Mouse (Mus musculus) fat pad, adult 2 months (tissue): ENCODE data around the gene Mdh2.
A peak's percentile ranks its signal among the peaks of the same experiment; 100 is the strongest.

Experiments
- DNase-seq: peaks from one replicate; pipeline ENCODE4 v3.0.0-alpha.2; 2011; ENCODE audit warnings: low read depth, low spot score; ENCODE audit errors: extremely low read depth

Mdh2 gene

DNA sequence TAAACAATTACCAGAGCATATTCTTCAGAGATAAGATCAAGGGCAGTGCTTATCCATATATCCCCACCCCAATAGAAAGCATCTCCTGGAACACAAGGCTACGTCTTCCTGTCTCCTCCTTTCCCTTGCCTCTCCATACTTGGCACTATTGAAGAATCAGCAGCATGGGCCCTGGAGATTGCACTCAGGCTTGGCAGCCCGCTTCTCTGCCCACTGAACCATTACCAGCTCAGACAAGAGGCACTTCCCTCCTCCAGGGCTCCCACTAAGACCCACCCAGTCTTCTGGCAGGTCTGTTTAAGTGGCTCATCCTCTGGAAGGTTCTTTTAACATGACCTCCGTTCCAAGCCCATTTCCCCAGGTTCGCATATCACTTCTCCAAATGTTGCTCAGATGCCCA is 1.7 kb upstream of the Mdh2 start:
- DNase-seq, result no peak

DNA sequence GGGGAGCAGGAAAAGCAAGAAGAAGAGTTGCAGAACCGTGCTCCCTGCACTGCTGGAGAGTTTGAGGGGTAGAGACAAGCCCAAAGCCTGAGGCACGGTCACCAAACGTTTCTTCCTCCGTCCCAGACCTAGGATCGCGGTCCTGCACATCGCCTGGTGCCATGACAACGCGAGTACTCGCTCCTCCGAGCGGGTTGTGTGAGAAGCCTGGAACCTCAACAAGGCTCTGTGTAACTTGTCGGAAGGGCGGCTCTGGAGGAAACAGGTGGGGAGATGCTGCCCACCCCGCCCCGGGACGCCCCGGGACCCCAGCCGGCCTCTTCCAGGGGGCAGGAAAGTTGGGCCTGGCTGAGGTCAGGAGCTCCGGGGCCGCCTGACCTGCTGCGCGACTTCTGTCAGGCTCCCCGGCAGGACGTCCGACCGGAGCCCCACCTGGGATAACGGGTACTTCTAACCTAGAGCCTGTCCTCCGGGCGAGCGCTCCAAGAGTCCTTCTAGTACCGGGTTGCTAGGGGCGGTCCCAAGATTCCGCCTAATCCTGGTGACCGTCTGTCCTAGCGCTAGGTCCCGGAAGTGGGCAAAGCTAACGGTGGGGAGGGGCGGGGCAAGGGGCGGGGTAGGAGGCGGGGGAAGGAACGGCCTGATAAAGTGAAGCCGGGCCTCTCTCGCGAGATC is 347 bp upstream of the Mdh2 start, which contains the start of gene Styxl1:
Gene Styxl1 (minus strand): TSS at position 590 of the 675 bp plus-strand sequence.
- no peak for DNase-seq

DNA sequence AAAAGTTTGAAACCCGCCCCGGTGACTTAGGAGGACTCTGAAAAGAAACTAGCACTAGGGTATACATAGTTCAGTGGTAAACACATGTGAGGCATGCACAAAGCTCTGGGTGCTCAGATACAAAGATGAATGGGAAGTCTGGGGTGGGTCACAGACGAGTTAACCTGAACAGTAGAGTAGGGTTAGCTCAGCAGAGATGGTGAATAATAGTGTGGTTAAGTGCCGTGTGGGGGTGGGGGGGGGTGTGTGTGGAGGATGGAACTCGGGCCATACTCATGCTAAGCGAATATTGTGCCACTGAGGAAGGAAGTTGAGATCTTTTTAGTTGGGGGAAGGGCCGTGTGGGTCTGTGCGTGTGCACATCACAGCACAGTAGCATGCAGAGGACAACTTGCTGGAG is 2.1 kb downstream of the Mdh2 start:
- DNase-seq, result no peak

DNA sequence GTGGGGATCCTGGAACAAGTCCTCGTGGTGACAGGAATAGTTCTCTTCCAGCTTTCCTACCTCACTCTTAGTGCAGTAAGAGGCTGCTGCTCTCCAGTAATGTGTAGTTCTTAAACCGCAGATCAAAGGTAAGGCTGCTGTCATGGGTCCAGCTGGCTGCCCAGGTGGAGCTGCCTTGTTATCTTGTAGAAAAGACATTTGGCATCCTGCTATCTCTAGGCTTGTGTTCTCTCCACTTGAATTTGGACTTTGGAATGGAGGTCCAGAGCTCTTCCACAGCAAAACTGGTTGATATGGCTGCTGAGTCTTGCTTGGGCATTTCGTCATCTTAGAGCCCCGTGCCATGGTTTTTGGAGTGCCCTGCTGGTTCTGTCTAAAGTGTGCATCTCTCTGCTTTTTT is 4.6 kb downstream of the Mdh2 start:
- DNase-seq, result no peak

DNA sequence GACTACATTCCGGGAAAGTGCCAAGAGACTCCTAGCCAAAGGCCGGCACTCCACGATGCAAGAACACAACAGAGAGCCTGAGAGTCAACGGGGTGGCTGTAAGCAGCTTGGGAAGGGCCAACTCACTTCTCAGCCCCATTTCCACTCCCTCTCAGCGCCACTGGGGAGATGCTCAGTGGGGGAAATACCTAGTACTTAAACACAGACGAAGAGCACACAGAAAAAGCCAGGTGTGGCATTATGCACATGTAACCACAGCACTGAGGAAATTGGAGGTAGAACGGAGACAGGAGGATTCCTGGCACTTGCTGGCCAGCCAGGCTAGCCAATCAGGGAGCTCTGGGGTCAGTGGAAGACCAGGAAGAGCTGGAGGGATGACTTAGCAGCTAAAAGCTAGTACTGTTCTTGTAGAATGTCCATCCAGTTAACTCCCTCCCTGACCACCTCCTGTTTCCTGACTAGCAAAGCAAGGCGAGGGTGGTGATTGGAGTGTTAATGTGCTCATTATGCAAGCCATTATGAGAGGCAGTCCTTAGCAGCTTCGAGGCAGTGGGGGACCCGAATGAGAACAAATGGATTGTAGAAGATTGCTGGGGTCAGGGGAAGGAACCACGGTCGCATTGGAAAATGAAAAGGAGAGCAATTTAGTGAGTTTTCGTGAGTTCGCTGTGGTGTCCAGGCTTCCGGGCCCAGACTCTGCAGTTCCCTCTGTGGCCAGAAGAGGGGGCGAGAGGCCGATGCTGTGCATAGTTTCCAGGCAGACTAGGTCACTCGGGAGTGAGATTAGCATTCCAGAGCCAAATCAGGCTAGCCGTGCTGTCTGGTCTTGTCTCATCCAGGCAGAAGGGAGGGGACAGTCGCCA is 15.9 kb downstream of the Mdh2 start:
- DNase-seq, result peak; percentile 25

DNA sequence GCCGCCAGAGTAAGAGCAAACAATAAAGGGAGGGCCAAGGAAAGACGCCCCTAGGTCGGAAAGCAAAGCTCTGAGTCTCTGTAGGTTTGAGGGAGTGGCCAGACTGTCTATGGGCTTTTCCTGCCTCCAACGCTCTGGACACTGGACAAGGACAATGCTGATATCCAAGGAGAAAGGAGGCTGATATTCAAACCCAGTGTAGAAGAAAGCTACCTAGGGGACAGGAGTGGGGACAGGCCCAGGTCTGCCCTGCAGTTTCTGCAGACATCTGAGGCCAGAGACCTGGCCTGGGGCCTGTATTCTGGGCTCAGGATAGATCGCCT is 16.5 kb downstream of the Mdh2 start:
- no peak for DNase-seq

DNA sequence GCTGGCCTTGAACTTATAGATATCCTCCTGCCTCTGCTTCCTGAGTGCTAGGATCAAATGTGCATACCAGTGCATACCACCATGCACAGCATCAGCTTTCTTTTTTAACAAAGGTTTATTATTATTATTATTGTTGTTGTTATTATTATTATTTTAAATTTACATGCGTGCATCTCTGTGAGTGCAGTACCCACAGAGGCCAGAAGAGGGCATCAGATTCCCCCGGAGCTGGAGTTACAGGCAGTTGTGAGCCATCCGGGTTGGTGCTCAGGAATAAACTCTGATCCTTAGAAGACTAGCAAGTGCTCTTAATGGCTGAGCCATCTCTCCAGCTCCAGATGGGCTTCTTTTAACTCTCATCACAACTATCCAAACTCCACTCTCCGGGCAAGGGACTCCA is 21.5 kb downstream of the Mdh2 start:
- no peak for DNase-seq

DNA sequence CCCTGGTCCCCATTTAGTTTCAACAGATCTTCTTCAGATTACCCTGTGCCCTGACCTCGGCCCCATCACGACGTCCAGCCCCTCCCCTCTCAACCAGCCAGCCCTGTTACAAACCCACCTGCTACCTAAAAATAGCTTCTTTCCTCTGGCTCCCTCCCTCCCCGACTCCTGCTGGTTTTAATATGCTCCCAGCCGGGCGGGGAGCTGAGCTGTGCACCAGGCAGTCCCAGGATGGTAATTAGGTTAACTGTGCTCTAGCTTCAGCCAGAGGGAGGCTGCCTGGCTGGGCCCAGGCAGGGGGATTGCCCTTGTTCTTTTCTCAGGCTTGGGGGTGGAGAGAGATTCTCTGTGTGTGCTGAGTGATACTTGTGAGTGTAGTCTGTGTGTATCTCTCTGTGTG is 22.6 kb downstream of the Mdh2 start:
- no peak for DNase-seq

DNA sequence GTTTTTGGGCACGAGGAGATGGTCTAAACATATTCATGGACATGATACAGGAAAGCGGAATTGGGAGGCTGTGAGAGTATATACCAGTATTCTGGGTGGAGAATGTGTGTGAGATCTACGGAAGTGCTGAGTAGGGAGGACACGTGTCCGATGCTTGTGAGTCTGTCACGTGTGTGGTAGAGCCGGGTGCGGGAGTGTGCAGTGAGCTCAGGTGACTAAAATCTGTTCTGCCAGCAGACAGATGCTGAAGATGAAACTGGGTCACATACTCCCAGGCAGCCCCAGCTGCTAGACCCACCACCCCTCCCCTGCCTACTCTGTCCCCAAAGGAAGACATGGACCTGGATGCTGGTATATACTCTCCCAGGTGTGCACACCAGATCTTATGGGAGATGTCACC is 24.4 kb downstream of the Mdh2 start:
- no peak for DNase-seq

DNA sequence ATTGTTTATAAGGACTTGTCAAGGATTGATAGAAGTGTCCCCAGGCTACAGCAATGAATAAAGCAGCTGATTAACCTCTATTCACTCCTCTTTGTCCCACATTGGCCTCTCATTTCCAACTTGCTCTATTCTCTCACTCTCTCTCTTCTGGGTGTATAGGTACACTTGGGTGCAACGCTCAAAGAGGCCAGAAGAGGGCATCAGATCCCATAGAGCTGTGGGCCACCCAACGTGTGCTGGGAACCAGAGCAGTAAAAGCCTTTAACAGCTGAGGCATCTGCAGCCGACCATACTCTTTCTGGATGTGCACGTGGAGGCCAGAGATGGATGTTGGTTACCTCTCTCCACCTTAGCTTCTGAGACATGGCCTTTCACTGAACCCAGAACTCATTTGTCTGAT is 24.9 kb downstream of the Mdh2 start:
- DNase-seq, result no peak

DNA sequence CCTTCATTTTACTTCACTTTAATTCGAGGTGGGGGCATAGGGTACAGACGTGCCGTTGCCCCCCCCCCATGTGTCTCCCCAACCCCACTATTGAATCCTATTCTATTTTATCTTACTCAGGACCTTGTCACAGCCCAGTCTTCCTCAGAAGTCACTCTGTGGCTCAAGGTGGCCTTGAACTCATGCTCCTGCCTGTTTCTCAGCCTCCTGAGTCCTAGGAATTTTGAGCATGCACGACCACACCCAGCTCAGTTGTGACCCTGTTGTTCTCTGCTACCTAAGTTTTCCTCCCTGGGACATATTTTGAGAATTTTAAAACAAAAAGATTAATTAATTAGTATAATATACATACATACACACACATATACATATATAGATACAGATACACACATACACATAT is 25.4 kb downstream of the Mdh2 start:
- no peak for DNase-seq

DNA sequence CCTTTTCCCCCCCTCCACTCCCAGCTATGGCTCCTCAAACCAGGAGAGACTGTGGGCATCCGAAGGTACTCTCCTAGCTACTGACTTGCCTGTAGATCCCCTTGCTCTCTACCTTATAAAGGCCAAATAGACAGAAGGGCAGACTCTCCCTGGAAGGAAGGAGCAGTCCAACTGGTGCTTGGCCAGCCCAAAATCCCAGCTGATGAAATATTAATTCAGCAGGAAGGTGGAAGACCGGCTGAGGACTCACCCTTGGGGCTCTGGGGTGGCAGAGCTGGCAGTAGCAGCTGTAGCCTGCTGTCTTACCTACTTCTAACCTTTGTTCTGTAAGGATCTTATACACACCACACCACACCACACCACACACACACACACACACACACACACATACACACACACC is 26.5 kb downstream of the Mdh2 start:
- DNase-seq, result no peak

DNA sequence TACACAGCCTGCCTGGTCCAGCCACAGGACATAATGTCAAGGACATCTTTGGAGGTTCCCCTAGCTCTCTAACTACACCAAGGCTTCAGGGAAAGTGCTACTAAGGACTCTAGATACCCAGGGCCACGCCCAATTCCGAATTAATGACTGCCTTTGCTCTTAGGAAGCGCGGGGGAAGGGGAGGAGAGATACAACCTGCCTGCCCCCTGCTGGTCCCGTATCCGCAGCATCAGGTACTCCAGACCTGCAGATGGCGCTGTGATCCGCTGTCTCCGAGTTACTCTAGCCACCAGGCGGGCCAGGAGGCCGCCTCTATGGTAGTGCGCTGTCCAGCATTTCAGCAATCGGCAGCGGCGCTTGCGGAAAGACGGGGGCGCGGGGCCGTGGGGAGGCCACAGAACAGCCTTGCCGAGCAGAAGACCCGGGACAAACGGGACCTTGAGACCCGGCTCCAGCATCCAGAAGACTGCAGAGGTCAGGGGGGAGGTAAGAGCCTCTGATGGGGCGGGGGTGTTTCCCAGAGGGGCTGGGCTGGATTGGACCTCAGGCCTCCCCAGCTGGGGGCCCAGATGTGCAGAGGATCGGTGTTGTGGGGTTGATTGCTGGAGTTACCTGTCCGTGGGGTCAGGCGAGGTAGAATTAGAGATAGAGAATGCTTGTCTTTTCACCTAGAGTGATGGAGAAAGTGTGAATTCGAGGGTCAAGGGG is 28.4 kb downstream of the Mdh2 start, which contains the start of gene Srrm3:
Gene Srrm3 (plus strand): TSS at position 336 of the 708 bp plus-strand sequence.
- peak; percentile 19 for DNase-seq

DNA sequence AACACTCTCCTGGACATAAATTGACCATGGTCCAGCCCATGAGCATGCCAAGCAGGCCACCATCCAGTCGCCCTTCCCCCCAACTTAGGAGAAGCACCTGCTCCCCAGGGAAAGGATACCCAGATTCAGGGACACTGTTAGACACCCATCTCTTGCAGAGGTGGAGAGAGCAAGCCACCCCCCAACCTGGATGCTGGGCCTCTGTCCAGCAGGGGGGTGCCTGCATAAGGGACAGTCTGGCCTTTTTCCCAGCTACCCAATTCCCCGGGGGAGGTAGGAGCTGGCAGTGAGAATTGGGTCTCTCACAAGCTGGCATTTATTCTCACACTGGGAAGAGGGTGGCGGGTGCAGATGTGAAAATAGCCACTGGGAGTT is 29.0 kb downstream of the Mdh2 start:
- DNase-seq, result no peak

DNA sequence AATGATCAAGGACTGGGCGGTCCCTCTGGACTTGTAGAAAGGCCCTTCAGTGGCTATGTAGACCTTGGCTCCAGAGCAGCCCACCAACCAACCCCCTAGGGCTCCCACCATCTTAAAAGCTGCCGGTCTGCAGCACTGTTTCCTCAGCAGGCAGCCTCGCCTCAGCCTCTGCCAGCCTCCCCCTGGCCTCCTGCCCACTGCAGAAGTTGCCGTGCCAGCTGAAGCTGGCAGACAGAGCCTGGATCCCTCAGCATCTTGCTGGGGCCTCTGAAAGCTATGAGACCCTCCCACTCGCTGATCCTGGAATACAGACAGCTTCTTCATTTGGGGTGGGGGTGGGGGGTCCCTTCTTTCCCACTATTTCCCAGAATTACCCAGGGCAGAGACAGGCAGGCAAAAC is 34.7 kb downstream of the Mdh2 start:
- DNase-seq, result no peak

DNA sequence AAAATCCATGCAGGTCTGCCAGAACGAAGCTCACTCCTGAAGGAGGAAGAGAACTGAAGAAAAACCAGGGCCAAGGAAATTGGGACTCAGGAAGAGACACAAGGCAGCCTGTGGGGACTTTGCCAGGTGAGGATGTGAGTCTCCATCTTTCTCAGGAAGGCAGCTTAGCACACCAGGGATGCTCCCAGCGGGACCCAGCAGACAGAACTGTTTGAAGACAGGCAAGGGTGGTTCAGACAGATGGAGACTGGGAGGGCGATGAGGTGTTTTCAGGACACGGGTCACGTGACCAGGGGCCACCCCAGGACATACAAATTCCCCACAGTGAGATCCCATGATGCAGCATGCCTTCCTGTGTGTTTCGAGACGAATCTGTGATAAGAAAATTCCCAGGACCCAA is 40.2 kb downstream of the Mdh2 start:
- no peak for DNase-seq

DNA sequence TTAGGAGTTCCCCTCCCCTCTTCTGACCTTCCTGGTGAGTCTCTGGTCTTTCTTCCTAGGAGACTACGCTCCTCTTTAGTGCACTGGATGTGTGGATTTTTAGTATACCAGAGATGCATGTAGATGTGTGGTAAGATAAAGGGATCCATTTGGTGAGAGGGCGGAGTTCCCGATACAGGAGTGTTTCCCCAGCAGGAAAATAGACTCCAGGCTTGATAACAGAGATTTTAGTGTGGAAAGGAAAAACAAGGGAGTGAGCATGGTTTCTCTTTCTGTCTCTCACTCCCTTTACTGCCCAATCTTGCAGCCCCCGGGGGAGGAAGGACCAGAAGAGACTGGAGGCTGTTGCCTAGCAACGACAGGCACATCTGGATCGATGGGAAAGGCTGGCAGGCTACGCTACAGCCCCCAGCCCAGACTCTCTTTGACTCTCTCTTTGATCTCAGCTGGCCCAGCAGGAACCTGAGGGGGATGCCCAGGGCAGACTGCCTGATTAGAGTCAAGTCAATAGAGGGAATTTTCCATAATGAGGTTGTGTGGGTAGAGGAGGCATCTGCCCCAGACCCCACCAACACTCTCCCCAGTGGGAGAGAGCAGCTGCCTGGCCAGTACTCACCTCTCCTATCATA is 44.1 kb downstream of the Mdh2 start:
- DNase-seq, result no peak

DNA sequence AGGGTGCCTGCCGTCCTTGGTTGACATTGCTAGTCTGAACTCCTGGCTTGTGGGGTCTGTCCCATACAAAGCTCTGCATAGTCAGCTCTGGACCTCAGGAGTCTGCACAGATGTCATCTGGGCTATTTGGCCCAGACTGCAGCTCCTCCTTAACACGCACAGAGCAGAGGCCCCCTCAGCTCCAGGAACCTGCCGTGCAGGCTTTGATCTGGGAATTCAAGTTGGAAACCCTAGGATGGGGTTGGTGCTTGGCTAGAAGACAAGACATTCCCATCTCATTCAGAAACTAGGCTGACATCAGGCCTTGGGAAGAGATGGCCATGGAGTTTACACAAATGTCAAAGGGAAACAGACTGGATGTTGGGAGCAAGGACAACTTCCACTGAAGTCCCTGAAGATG is 46.2 kb downstream of the Mdh2 start:
- DNase-seq, result no peak

DNA sequence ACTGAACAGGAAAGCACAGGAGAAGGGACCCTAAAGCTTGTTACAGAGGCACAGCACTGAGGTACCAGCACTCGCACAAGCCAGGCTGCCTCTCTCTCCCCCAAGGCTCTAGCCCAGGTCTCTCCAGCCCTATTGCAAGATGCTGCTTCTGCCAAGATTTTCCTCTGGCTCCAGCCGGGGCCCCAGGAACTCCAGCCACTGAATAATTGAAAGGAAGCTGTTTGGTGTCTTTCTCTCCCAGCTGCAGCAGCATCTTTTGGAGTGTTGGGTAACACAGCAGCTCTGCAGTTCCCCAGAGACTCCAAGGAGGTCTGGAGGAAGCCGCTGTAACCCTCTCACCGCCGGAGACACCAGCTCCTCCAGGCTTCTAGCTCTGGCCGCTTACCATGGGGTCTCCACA is 47.9 kb downstream of the Mdh2 start:
- no peak for DNase-seq

DNA sequence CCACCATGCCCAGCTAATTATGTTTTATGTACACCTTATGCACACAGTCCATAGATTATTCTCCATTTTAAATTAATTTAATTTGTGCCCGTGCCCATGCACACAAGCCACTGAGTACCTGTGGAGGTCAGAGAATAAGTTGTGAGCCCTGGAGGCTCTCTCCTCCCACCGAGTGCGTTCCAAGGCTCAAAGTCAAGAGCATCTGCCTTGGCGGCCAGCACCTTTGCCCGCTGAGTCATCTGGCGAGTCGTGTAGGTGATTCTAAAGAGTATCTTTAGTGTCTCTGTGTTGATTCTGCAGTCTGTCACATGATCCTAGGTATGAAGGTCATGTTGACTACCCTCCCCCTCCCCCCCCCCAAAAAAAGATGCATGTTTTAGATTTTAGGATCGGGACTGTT is 51.1 kb downstream of the Mdh2 start:
- DNase-seq, result no peak

DNA sequence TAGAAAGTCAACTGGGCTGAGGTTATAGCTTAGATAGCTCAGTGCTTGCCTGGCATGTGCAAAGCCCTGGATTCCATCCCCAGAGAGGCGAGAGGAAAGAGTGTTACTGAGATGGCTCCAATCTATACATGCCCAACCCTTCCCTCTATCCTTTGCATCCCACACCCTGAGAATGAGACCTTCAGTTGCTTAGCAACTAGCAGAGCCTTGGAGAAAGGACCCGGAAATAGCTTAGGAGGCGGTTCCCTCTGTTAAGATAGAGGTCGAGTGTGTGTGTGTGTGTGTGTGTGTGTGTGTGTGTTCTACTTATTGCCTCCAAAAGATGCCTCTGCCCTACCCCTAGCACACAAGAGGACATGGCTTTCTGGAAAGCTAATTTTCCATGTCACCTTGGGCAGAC is 54.4 kb downstream of the Mdh2 start:
- DNase-seq, result no peak
